In the genomic region with DNA sequence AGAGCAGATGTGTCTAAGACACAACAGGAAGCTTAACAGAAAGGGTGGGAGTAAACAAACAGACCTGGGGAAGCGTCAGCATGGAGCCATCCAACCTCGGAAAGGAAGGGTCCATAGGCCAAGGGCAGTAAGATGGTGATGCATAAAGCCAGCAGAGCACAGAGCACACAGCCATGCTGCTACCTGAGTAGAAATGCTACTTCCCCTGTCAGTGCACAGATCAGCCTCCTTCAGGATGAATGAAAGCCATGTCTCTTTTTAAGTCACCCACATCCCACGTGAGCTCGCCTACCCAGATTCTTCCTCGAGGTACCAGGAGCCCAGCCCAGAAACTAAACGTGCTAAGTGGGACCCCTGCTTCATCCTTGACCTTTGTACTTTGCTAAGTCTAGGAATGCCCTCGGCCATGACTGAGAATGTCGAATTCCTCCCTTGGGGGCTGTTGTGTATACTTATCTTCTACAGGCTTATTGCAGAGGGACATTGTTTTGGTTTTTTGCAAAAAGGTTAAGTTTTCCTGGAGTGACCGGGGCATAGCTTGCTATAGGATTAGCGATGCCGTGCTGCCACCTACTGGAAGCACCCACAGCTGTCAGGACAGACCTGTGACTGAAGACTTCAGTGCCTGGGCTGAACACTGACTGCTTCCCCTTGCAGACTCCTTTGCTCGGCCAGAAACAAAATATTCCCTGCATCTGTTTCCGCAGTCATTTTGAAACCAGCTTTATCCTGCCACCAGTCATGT, we compare ENCODE assay signal across 8 mouse cellular contexts.
DNase-seq lines count a peak whose midpoint lies in the region; ATAC-seq lines count a peak whose summit lies in the region.

No protein-coding gene starts in this region.

- H3K4me1 ChIP-seq in embryonic facial prominence, embryonic 13.5 days, result peaks cover 7% of the 10 kb centered on the region; the same call in 1 of the 2 replicates
- H3K4me1 ChIP-seq in limb, embryonic 11.5 days (ENCODE audit: control insufficient read depth, insufficient read depth, low read length), result peaks cover 3% of the 10 kb centered on the region; the same call in 1 of the 2 replicates

- ATAC-seq in embryonic facial prominence, embryonic 13.5 days (ENCODE audit: insufficient number of reproducible peaks, insufficient read depth, low FRiP score, low TSS enrichment, low read depth), result 0 out of 2 replicates have a peak, but pooled peaks have one; percentile 37
- ATAC-seq in limb, embryonic 11.5 days (ENCODE audit: insufficient number of reproducible peaks, low FRiP score, low TSS enrichment, low read depth), result peak; percentile 72; the same call in 1 of the 2 replicates

- H3K27ac ChIP-seq in embryonic facial prominence, embryonic 13.5 days, result no peak overlapping the region
- no peak overlapping the region for H3K27ac ChIP-seq in limb, embryonic 11.5 days (replicated peaks; ENCODE audit: low read depth, low read length)

- H3K36me3 ChIP-seq in embryonic facial prominence, embryonic 13.5 days, result no peaks in the 10 kb centered on the region
- no peaks in the 10 kb centered on the region for H3K36me3 ChIP-seq in limb, embryonic 11.5 days (ENCODE audit: control insufficient read depth, insufficient read depth, low read length)
- H3K36me3 ChIP-seq in splenic B cell, adult 2 months (ENCODE audit: control insufficient read depth, insufficient read depth, low read length, poor library complexity, severe bottlenecking), result no peaks in the 10 kb centered on the region

- H3K4me3 ChIP-seq in embryonic facial prominence, embryonic 13.5 days, result no peak overlapping the region
- H3K4me3 ChIP-seq in limb, embryonic 11.5 days (ENCODE audit: low read depth, low read length), result no peak overlapping the region

- WGBS in embryonic facial prominence, embryonic 13.5 days, result 24% methylated on average over 13 of the region's 13 CpGs
- 31% methylated on average over 13 of the region's 13 CpGs for WGBS in limb, embryonic 11.5 days

- H3K9me3 ChIP-seq in embryonic facial prominence, embryonic 13.5 days, result no peaks in the 10 kb centered on the region
- H3K9me3 ChIP-seq in limb, embryonic 11.5 days (ENCODE audit: control insufficient read depth, low read length), result no peaks in the 10 kb centered on the region

- H3K4me2 ChIP-seq in embryonic facial prominence, embryonic 13.5 days, result no peak overlapping the region
- no peak overlapping the region for H3K4me2 ChIP-seq in limb, embryonic 11.5 days (ENCODE audit: low read depth, severe bottlenecking)

- peak; percentile 75 for DNase-seq in A20 (ENCODE audit: low read depth, low spot score)
- peak; percentile 83 to 88 for DNase-seq in adrenal gland, postnatal 36 days
- peak; percentile 52 to 56 for DNase-seq in heart, adult 9 months (ENCODE audit: low spot score in 2 of 2)
- DNase-seq in kidney, adult 8-10 months, result peak; percentile 55 to 80
- DNase-seq in limb, embryonic 11.5 days (ENCODE audit: low spot score), result peak; percentile 89
- peak; percentile 56 for DNase-seq in naive thymus-derived CD4-positive, alpha-beta T cell, adult 2 months (ENCODE audit: low read depth)
- DNase-seq in splenic B cell, adult 2 months (ENCODE audit: low read depth, low spot score), result peak; percentile 63

- no peaks in the 10 kb centered on the region for H3K27me3 ChIP-seq in embryonic facial prominence, embryonic 13.5 days
- H3K27me3 ChIP-seq in limb, embryonic 11.5 days (ENCODE audit: control insufficient read depth, insufficient read depth, low read length), result no peaks in the 10 kb centered on the region
- H3K27me3 ChIP-seq in splenic B cell, adult 2 months (ENCODE audit: control insufficient read depth, insufficient read depth, low read length, poor library complexity, severe bottlenecking), result no peaks in the 10 kb centered on the region; the same call in 1 of the 2 replicates

- H3K9ac ChIP-seq in embryonic facial prominence, embryonic 13.5 days, result no peak overlapping the region
- H3K9ac ChIP-seq in limb, embryonic 11.5 days (ENCODE audit: low read length), result no peak overlapping the region
